Mouse (Mus musculus): ENCODE results near the gene Gfpt1.

GRCm38 (mm10) chr6:86994254-86994653 lies 48.4 kb upstream of the Gfpt1 start:
- no peak for TF ChIP-seq CTCF (conservative IDR thresholded peaks at IDR 0.05; ENCODE audit: low read length)
- no peak for TF ChIP-seq NANOG (IDR thresholded peaks at IDR 0.05; ENCODE audit: borderline replicate concordance, low read length)

Data from E14TG2a.4 (cell line).